Mouse (Mus musculus): Measurements from ENCODE around the gene Lrrc2.

GRCm38 (mm10) chr9:110951397-110951796 is at the start of gene Lrrc2:
- TF ChIP-seq CTCF (IDR thresholded peaks at IDR 0.05; ENCODE audit: extremely low read depth, insufficient read length, insufficient replicate concordance, low read depth, low read length) (no peak), POLR2A (IDR thresholded peaks at IDR 0.05; ENCODE audit: low read depth, low read length) (no peak)
